Mouse (Mus musculus): ENCODE data around the gene Pik3c2b. TPM values are rescaled to one million over a fixed set of nuclear protein-coding genes. Genes with fewer than 3 reads are reported as not detected.
A peak's percentile ranks its signal among the peaks of the same experiment; 100 is the strongest.
"Not testable (repeated sequence)": the region's sequence is repeated elsewhere in the genome, so short reads cannot be mapped to it uniquely, and the experiment has no call there.

The Pik3c2b gene
- polyA plus RNA-seq, 1 experiment from 2014 or later = 1.8 TPM

DNA sequence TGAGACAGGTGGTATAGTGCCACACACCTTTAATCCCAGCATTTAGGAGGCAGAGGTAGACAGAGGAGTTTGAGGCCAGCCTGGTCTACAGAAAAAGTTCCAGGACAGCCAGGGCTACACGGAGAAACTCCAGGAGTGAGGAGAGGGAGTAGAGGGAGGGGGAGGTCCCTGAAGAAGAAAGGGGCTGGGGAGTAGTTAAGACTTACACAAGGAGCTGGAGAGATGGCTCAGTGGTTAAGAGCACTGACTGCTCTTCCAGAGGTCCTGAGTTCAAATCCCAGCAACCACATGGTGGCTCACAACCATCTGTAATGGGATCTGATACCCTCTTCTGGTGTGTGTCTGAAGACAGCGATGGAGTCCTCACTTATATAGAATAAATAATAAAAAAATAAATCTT lies 23.5 kb upstream of the Pik3c2b start:
- not testable (repeated sequence) for H3K27me3 ChIP-seq (replicated peaks); H3K9ac ChIP-seq; H3K4me2 ChIP-seq; H3K4me3 ChIP-seq; H3K27ac ChIP-seq; ATAC-seq; H3K9me3 ChIP-seq (replicated peaks)
- WGBS (ENCODE audit: insufficient replicate concordance) = 94% methylated on average over 2 of the region's 2 CpGs
- H3K36me3 ChIP-seq = peaks cover 32% of the 10 kb centered on the region
- peaks cover 46% of the 10 kb centered on the region for H3K4me1 ChIP-seq

DNA sequence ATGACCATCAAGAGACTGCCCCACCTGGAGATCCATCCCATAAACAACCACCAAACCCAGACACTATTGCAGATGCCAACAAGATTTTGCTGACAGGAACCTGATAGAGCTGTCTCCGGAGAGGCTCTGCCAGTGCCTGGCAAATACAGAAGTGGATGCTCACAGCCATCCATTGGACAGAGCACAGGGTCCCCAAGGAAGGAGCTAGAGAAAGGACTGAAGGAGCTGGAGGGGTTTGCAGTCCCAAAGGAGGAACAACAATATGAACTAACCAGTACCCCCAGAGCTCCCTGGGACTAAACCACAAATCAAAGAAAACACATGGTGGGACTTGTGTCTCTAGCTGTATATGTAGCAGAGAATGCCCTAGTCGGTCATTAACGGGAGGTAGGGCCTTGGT lies 21.7 kb upstream of the Pik3c2b start:
- not testable (repeated sequence) for ATAC-seq
- 58% methylated on average over 3 of the region's 3 CpGs for WGBS (ENCODE audit: insufficient replicate concordance)
- H3K9ac ChIP-seq = peak overlapping the region; percentile 95

DNA sequence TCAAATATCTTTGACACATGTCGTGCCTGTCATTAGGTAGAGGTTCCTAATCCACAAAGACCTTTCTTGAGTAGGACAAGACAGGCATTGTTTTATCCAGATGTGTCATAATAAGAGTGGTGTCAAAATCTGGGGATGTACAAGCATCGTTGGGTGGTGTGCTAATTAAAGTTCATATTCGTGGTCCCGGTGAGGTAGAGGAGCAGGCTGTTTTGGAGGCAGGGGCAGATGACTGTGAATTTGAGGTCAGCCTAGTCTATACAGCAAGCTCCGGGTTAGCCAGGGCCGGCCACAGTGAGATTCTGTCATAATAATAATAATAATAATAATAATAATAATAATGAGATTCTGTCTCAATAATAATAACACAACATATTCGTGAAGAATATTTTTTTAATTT lies 21.0 kb upstream of the Pik3c2b start:
- peak overlapping the region; percentile 74 for H3K4me2 ChIP-seq
- ATAC-seq = no peak
- H3K27ac ChIP-seq = peak overlapping the region; percentile 91; the same call in 1 of the 2 replicates
- H3K4me1 ChIP-seq = peaks cover 62% of the 10 kb centered on the region
- peaks cover 10% of the 10 kb centered on the region for H3K36me3 ChIP-seq
- peak overlapping the region; percentile 92 for H3K4me3 ChIP-seq
- peak overlapping the region; percentile 95 for H3K9ac ChIP-seq
- 23% methylated on average over 7 of the region's 7 CpGs for WGBS (ENCODE audit: insufficient replicate concordance)
- no peaks in the 10 kb centered on the region for H3K27me3 ChIP-seq (replicated peaks)
- H3K9me3 ChIP-seq (replicated peaks) = no peaks in the 10 kb centered on the region

More for the DNA sequence above, 21.7 kb upstream of the Pik3c2b start:
- H3K27me3 ChIP-seq (replicated peaks); H3K9me3 ChIP-seq (replicated peaks): not testable (repeated sequence)
- peak overlapping the region; percentile 92 for H3K4me3 ChIP-seq
- H3K27ac ChIP-seq = 0 out of 2 replicates have a peak overlapping the region, but pooled peaks have one; percentile 42
- peaks cover 64% of the 10 kb centered on the region for H3K4me1 ChIP-seq
- peaks cover 18% of the 10 kb centered on the region for H3K36me3 ChIP-seq
- H3K4me2 ChIP-seq = peak overlapping the region; percentile 74

DNA sequence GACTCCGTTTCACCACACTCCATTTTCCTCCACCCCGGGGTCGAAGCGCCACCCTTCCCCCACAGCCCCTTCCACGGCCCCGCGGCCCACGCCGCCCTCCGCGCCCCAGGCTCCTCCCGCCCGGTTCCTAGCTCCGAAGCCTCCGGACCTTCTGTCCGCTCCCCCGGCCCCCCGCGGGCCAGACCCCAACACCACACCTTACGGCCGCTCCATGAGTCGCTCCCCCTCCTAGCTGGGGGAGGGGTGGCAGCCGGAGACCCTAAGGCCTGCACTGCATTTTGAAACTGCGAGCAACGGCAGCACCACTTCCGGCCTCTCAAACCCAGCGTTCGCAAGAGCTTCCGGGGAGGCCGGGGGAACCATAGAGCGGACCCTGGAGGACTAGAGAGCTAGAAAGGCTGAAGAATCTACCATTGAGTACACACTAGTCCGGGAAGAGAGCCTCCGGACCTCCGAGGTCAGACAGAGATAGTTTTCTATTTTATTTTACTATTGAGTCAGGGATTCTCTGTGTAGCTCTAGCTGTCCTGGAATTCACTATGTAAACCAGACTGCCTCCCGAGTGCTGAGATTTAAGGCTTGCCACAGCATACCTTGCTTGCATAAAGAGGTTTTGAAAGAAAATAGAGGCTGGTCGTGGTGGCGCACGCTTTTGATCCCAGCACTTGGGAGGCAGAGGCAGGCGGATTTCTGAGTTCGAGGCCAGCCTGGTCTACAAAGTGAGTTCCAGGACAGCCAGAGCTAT lies 20.2 kb upstream of the Pik3c2b start:
- Histone ChIP-seq H3K27me3 (replicated peaks) (no peaks in the 10 kb centered on the region), H3K9ac (peak overlapping the region; percentile 95), H3K27ac (peak overlapping the region; percentile 91), H3K4me3 (peak overlapping the region; percentile 92), H3K4me2 (peak overlapping the region; percentile 74), H3K4me1 (peaks cover 54% of the 10 kb centered on the region), H3K9me3 (replicated peaks) (no peaks in the 10 kb centered on the region), H3K36me3 (peaks cover 7% of the 10 kb centered on the region; the same call in 1 of the 2 replicates)
- ATAC-seq = peak; percentile 96
- WGBS (ENCODE audit: insufficient replicate concordance) = under 1% methylated on average over 40 of the region's 40 CpGs

DNA sequence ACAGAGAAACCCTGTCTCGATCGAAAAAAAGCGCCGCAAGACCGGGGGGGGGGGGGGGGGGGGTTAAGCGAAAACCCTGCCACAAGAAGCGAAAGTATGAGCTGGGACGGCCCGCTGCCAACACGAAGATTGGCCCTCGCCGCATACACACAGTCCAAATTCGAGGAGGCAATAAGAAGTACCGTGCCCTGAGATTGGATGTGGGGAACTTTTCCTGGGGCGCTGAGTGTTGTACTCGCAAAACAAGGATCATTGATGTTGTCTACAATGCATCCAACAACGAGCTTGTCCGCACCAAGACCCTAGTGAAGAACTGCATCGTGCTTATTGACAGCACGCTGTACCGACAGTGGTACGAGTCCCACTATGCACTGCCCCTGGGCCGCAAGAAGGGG lies 19.7 kb upstream of the Pik3c2b start:
- Histone ChIP-seq H3K4me2 (peak overlapping the region; percentile 74), H3K4me3 (peak overlapping the region; percentile 92), H3K9ac (peak overlapping the region; percentile 95), H3K4me1 (peaks cover 49% of the 10 kb centered on the region), H3K27ac (peak overlapping the region; percentile 91)
- not testable (repeated sequence) for H3K9me3 ChIP-seq (replicated peaks); ATAC-seq; H3K27me3 ChIP-seq (replicated peaks); H3K36me3 ChIP-seq
- 19% methylated on average over 21 of the region's 23 CpGs for WGBS (ENCODE audit: insufficient replicate concordance)

DNA sequence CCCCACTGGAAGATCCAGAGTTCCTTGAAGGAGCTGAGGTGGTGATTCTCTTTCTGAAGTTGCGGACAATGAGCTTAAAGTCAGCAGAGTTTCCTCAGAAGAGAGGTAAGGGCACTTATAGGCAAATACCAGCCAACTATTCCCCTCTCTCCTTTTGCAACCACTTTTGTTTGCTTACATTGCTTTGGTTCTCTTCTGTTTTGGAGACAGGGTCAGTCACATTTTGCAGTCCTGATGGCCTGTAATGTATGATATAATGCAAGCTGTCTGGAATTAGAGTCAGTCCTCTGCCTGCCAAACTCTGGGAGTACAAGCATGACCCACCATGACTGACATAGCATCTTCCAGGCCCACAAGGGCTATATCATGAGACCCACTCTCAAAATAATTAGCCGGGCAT lies 18.3 kb upstream of the Pik3c2b start:
- H3K9me3 ChIP-seq (replicated peaks) = no peaks in the 10 kb centered on the region
- ATAC-seq = no peak
- H3K9ac ChIP-seq = no peak overlapping the region
- H3K4me1 ChIP-seq = peaks cover 41% of the 10 kb centered on the region
- peaks cover under 1% of the 10 kb centered on the region; the same call in 1 of the 2 replicates for H3K36me3 ChIP-seq
- no peak overlapping the region for H3K4me3 ChIP-seq
- no peak overlapping the region for H3K4me2 ChIP-seq
- 86% methylated on average over 2 of the region's 2 CpGs for WGBS (ENCODE audit: insufficient replicate concordance)
- peak overlapping the region; percentile 64 for H3K27ac ChIP-seq
- no peaks in the 10 kb centered on the region for H3K27me3 ChIP-seq (replicated peaks)

DNA sequence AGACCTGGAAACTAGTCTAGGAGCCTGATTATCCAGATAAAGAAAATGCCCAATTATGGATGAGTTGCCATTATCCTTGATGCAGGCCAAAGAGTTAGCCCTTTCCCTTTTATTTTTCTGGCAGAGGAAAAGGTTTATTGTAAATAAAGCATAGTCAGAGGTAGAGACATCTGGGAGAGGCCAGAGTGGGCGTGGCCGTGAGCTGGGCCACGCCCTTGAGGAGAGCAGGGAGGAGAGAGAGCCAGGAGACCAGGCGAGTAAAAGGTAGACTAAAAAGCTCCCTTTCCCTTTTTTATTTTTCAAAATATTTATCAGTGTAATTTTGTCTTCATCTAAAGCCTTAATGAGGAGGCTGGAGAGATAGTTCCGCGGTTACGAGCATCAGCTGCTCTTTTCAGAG lies 17.5 kb upstream of the Pik3c2b start:
- Histone ChIP-seq H3K27me3 (replicated peaks) (no peaks in the 10 kb centered on the region), H3K4me1 (peaks cover 49% of the 10 kb centered on the region), H3K36me3 (no peaks in the 10 kb centered on the region), H3K4me2 (peak overlapping the region; percentile 40), H3K4me3 (no peak overlapping the region), H3K9ac (no peak overlapping the region; the same call in 1 of the 2 replicates), H3K9me3 (replicated peaks) (no peaks in the 10 kb centered on the region), H3K27ac (peak overlapping the region; percentile 64)
- whole genome bisulfite sequencing (ENCODE audit: insufficient replicate concordance) = 23% methylated on average over 7 of the region's 7 CpGs
- peak; percentile 65 for ATAC-seq

DNA sequence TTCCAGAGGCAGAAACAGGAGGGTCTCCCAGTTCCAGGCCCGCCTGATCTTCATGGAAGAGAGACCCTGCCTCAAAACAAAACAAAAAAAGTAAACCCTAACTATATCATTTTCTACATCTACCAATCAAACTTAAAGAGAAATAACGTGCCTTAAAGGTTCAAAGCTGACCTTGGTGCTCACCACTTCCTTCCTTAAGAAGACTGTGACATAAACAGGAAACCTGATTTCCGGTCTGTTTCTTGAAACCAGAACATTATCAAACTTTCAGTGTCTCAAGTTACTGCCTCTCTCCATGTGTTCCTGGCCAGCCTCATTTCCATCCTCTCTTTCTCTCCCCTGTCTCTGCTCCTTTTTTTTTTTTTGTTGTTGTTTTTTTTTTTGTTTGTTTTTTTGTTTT lies 15.7 kb upstream of the Pik3c2b start:
- Histone ChIP-seq H3K4me1 (peaks cover 42% of the 10 kb centered on the region), H3K4me2 (no peak overlapping the region), H3K9ac (no peak overlapping the region), H3K4me3 (no peak overlapping the region), H3K36me3 (no peaks in the 10 kb centered on the region), H3K27ac (no peak overlapping the region), H3K9me3 (replicated peaks) (no peaks in the 10 kb centered on the region), H3K27me3 (replicated peaks) (no peaks in the 10 kb centered on the region)
- no peak for ATAC-seq
- 43% methylated on average over 3 of the region's 3 CpGs for WGBS (ENCODE audit: insufficient replicate concordance)

DNA sequence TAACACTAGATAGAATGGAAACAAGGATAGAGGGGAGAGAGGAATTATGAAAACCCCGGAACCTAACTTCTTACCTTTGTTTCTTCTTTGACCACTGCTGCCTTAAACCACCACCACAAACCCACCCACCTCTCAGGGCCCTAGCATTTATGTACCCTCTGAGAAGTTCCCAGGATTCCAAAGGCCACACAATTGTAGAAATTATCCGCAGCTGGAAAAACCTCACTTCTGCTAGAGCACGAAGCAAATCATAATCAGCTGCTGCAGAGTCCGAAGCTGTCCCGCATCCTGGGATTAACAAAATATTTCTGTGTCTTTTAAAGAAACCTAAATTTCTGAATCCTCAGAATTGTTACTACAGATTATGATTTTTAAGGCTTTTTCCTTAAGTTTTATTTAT lies 15.0 kb upstream of the Pik3c2b start, which contains the start of gene Mdm4:
Mdm4 (minus strand) TSS at position 101 of the 400 bp plus-strand sequence.
- Histone ChIP-seq H3K27ac (no peak within 1 kb of the TSS), H3K9me3 (replicated peaks) (no peaks in the 10 kb centered on the region), H3K9ac (no peak within 1 kb of the TSS), H3K4me3 (no peak within 1 kb of the TSS), H3K4me2 (no peak within 1 kb of the TSS), H3K4me1 (peaks cover 42% of the 10 kb centered on the region), H3K36me3 (no peaks in the 10 kb centered on the region), H3K27me3 (replicated peaks) (no peaks in the 10 kb centered on the region)
- WGBS (ENCODE audit: insufficient replicate concordance) = 84% methylated on average over 5 of the region's 5 CpGs
- no peak for ATAC-seq

DNA sequence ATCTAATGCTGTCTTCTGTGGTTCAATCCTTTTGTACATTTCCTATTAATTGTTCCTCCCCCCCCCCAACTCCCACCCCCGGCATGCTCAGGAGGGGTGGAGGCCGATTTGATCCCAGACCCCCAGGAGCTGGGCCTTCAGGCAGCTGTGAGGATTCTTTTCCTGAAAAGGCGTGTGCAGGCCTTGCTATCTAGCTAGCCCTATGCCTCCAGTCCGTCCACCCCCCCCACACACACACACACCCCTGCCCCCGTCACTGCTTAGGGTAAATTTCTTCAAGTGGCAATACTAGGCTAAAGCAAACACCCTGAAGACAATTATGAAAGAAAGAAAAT lies 12.5 kb upstream of the Pik3c2b start:
- Histone ChIP-seq H3K9me3 (replicated peaks) (no peaks in the 10 kb centered on the region), H3K27ac (peak overlapping the region; percentile 76; the same call in 1 of the 2 replicates), H3K4me1 (peaks cover 21% of the 10 kb centered on the region), H3K4me2 (peak overlapping the region; percentile 76), H3K36me3 (no peaks in the 10 kb centered on the region), H3K27me3 (replicated peaks) (no peaks in the 10 kb centered on the region), H3K9ac (peak overlapping the region; percentile 72), H3K4me3 (peak overlapping the region; percentile 70)
- ATAC-seq = no peak
- 12% methylated on average over 5 of the region's 5 CpGs for WGBS (ENCODE audit: insufficient replicate concordance)

DNA sequence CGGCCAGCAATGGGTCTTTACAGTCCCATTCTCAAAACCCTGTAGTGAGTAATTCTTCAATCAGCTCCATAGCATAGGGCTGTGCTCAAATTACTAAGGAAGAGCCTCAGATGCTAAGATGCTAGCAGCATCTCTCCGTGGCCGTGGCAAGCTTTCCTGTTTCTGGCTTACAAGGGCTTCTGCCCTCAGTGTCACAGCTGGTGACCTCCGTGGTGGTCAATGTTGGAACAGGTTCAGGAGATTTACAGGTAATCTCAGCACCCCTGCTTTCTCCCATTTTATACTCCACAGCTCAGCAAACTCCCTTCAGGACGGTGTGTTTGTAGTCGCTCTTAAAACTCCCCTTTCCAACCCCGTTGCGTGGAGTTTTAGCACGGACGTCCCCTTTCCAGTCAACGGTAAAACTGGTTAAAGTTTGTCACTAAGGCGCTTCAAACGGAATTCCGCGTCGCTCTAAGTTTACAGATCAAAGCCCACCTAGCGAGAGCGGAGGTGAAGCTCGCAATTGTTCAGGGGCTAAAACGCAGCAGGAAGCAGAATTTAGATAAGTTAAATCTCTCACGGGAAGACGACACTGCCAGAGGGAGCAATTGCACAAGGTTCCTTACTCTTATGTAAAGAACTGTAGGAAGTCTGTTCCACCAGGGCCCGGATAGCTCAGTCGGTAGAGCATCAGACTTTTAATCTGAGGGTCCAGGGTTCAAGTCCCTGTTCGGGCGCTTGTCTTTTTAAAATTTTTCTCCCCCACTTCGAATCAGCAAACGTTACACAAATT lies 12.0 kb upstream of the Pik3c2b start:
- WGBS (ENCODE audit: insufficient replicate concordance) = 2% methylated on average over 28 of the region's 28 CpGs
- Histone ChIP-seq H3K36me3 (no peaks in the 10 kb centered on the region), H3K4me1 (peaks cover 19% of the 10 kb centered on the region), H3K9me3 (replicated peaks) (no peaks in the 10 kb centered on the region), H3K27me3 (replicated peaks) (no peaks in the 10 kb centered on the region), H3K4me2 (peak overlapping the region; percentile 76), H3K9ac (peak overlapping the region; percentile 72), H3K4me3 (peak overlapping the region; percentile 70), H3K27ac (peak overlapping the region; percentile 76)
- peak; percentile 87 for ATAC-seq

DNA sequence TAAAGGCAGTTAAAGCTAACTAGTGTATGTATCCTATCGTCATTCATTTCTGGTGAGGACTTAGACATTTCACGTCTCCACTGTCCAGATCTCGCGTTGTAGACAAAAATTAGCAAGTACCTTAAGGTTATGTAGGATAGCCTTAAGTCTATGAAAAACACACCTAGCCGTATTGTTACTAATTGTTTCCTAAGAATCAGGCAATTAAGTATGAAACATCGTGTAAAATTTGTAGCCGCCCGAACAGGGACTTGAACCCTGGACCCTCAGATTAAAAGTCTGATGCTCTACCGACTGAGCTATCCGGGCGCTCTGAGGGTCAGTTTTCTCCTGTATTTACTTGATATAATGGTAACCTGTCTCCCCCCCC lies 11.4 kb upstream of the Pik3c2b start:
- H3K27me3 ChIP-seq (replicated peaks) = no peaks in the 10 kb centered on the region
- peak overlapping the region; percentile 72 for H3K9ac ChIP-seq
- peaks cover 15% of the 10 kb centered on the region for H3K4me1 ChIP-seq
- peak overlapping the region; percentile 70 for H3K4me3 ChIP-seq
- WGBS (ENCODE audit: insufficient replicate concordance) = 0% methylated on average over 11 of the region's 11 CpGs
- peak overlapping the region; percentile 76 for H3K4me2 ChIP-seq
- ATAC-seq = peak; percentile 79
- H3K27ac ChIP-seq = peak overlapping the region; percentile 76; the same call in 1 of the 2 replicates
- H3K36me3 ChIP-seq = no peaks in the 10 kb centered on the region
- no peaks in the 10 kb centered on the region for H3K9me3 ChIP-seq (replicated peaks)
